Mouse (Mus musculus): ENCODE data around the gene Fcho1.

DNA sequence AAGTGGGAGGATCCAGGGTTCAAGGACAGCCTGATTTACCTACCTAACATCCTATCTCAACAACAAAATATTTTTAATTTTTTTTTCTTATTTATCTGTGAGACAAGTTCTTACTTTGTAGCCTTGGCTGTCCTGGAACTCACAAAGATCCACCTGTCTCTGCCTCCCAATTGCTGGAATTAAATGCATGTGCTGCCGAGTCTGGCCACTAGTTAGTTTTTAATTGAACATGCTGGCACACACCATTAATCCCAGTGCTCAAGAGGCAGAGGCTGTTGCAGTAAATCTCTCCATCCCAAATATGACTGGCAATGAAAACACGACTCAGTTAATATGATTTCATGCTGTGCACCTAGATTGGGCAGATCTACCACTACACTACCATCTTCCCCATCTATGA lies 17.3 kb upstream of the Fcho1 start:
- TF ChIP-seq GATA1 (IDR thresholded peaks at IDR 0.05; ENCODE audit: borderline replicate concordance, low read length) (no peak), CTCF (IDR thresholded peaks at IDR 0.05; ENCODE audit: low read depth, low read length) (no peak), POLR2AphosphoS5 (IDR thresholded peaks at IDR 0.05; ENCODE audit: insufficient replicate concordance, low read depth, low read length) (no peak), GATA2 (IDR thresholded peaks at IDR 0.05; ENCODE audit: borderline replicate concordance, low read depth, low read length) (no peak)

Measured in G1E (cell line).